Mouse (Mus musculus) gastrocnemius, postnatal 14 days (tissue): ENCODE data around the gene Hacd2. TPM values are rescaled to one million over a fixed set of nuclear protein-coding genes. Genes with fewer than 3 reads are reported as not detected.

Experiments
- DNase-seq: peaks from one replicate; pipeline ENCODE4 v3.0.0; 2021; ENCODE audit warnings: mixed read lengths
- intact Hi-C: fragments of 180-260 bp; cut with DNase I; formaldehyde crosslinking; loops from one replicate; pipeline ENCODE4 v1.15.1; 2025; ENCODE audit warnings: low total_unique reads
- total RNA-seq, 2 experiments: library from RNA; stranded (reverse); gene quantifications; 2 replicates each; pipeline ENCODE4 v1.2.3; 2021

Gene Hacd2
- total RNA-seq, 2 experiments from 2014 or later, result 2.3 to 3.5 TPM

- intact Hi-C loops, result loop anchor here (5.0 kb wide), 1 partner anchor 43 kb away; no protein-coding TSS in a partner anchor
- DNase-seq, result peak; percentile 39
Measured at GRCm38 (mm10) chr16:35155391-35156305, 133.4 kb downstream of the Hacd2 start.

- intact Hi-C loops, result loop anchor here (5.0 kb wide), 1 partner anchor 44 kb away; no protein-coding TSS in a partner anchor
Measured at GRCm38 (mm10) chr16:35156306-35156695, 134.1 kb downstream of the Hacd2 start.

GRCm38 (mm10) chr16:35156832-35157231, 134.6 kb downstream of the Hacd2 start:
- no peak for DNase-seq
- intact Hi-C loops, result loop anchor here (5.0 kb wide), 1 partner anchor 45 kb away; no protein-coding TSS in a partner anchor

More at GRCm38 (mm10) chr16:35156306-35156695, 134.1 kb downstream of the Hacd2 start:
- peak; percentile 46 for DNase-seq

Other genes starting within 250 kb of the Hacd2 start
- 1 to 10 TPM; 2.1 to 2.4 TPM for gene Adcy5, start 132.4 kb downstream of the Hacd2 start, total RNA-seq